Mouse (Mus musculus): ENCODE measurements around the gene Rnf41. TPM values are rescaled to one million over a fixed set of nuclear protein-coding genes. Genes with fewer than 3 reads are reported as not detected.

Rnf41 gene
- polyA plus RNA-seq, 1 experiment from 2014 or later, result 34.9 TPM

GRCm38 (mm10) chr10:128451014-128451413 lies 39.6 kb downstream of the Rnf41 start:
- ATAC-seq (replicated peaks; ENCODE audit: low FRiP score, low read depth), result no peak
- TF ChIP-seq CTCF (IDR thresholded peaks at IDR 0.05; ENCODE audit: low read depth), result no peak
- H3K36me3 ChIP-seq (ENCODE audit: insufficient read depth, low read length), result no peaks in the 10 kb centered on the region

GRCm38 (mm10) chr10:128454471-128454870 lies 43.0 kb downstream of the Rnf41 start:
- WGBS, result 62% methylated on average over 3 of the region's 3 CpGs
- H3K27ac ChIP-seq, result no peak overlapping the region
- no peaks in the 10 kb centered on the region for H3K36me3 ChIP-seq (ENCODE audit: insufficient read depth, low read length)
- H3K4me3 ChIP-seq (replicated peaks; ENCODE audit: low read depth, low read length), result no peak overlapping the region
- no peaks in the 10 kb centered on the region for H3K27me3 ChIP-seq (ENCODE audit: insufficient read depth, low read length)
- no peaks in the 10 kb centered on the region for H3K4me1 ChIP-seq (replicated peaks; ENCODE audit: insufficient read depth, low read length)
- ATAC-seq (replicated peaks; ENCODE audit: low FRiP score, low read depth) (no peak), DNase-seq (ENCODE audit: low spot score) (no peak)
- no peaks in the 10 kb centered on the region for H3K9me3 ChIP-seq (replicated peaks; ENCODE audit: low read length)
- no peak overlapping the region for H3K4me2 ChIP-seq (ENCODE audit: low read length)
- no peak overlapping the region for H3K9ac ChIP-seq (ENCODE audit: low read depth, low read length)
- TF ChIP-seq CTCF (IDR thresholded peaks at IDR 0.05; ENCODE audit: low read depth), result no peak

More at GRCm38 (mm10) chr10:128451014-128451413, 39.6 kb downstream of the Rnf41 start:
- DNase-seq (ENCODE audit: low spot score), result no peak
- Histone ChIP-seq H3K27ac (no peak overlapping the region), H3K27me3 (ENCODE audit: insufficient read depth, low read length) (no peaks in the 10 kb centered on the region), H3K4me1 (replicated peaks; ENCODE audit: insufficient read depth, low read length) (no peaks in the 10 kb centered on the region), H3K4me3 (replicated peaks; ENCODE audit: low read depth, low read length) (no peak overlapping the region), H3K9me3 (replicated peaks; ENCODE audit: low read length) (no peaks in the 10 kb centered on the region), H3K9ac (ENCODE audit: low read depth, low read length) (no peak overlapping the region), H3K4me2 (ENCODE audit: low read length) (no peak overlapping the region)
- 82% methylated on average over 6 of the region's 6 CpGs for WGBS

GRCm38 (mm10) chr10:128455280-128455679 lies 43.8 kb downstream of the Rnf41 start:
- ATAC-seq (replicated peaks; ENCODE audit: low FRiP score, low read depth) (no peak; the same call in 1 of the 2 replicates), DNase-seq (ENCODE audit: low spot score) (peak; percentile 92)
- H3K9ac ChIP-seq (ENCODE audit: low read depth, low read length), result no peak overlapping the region
- peaks cover 2% of the 10 kb centered on the region; the same call in 1 of the 2 replicates for H3K4me1 ChIP-seq (replicated peaks; ENCODE audit: insufficient read depth, low read length)
- no peak overlapping the region for H3K4me3 ChIP-seq (replicated peaks; ENCODE audit: low read depth, low read length)
- TF ChIP-seq CTCF (IDR thresholded peaks at IDR 0.05; ENCODE audit: low read depth), result peak; percentile 85
- no peaks in the 10 kb centered on the region for H3K9me3 ChIP-seq (replicated peaks; ENCODE audit: low read length)
- H3K27ac ChIP-seq, result no peak overlapping the region
- no peaks in the 10 kb centered on the region for H3K27me3 ChIP-seq (ENCODE audit: insufficient read depth, low read length)
- no peaks in the 10 kb centered on the region for H3K36me3 ChIP-seq (ENCODE audit: insufficient read depth, low read length)
- 2% methylated on average over 6 of the region's 6 CpGs for WGBS
- no peak overlapping the region for H3K4me2 ChIP-seq (ENCODE audit: low read length)

GRCm38 (mm10) chr10:128457676-128458075 lies 46.2 kb downstream of the Rnf41 start:
- H3K4me3 ChIP-seq (replicated peaks; ENCODE audit: low read depth, low read length), result no peak overlapping the region
- 77% methylated on average over 6 of the region's 6 CpGs for WGBS
- H3K9me3 ChIP-seq (replicated peaks; ENCODE audit: low read length), result no peaks in the 10 kb centered on the region
- H3K36me3 ChIP-seq (ENCODE audit: insufficient read depth, low read length), result 0 out of 2 replicates have a peak, but pooled peaks cover 7% of the 10 kb centered on the region
- H3K27me3 ChIP-seq (ENCODE audit: insufficient read depth, low read length), result no peaks in the 10 kb centered on the region
- peak overlapping the region; percentile 72; the same call in 1 of the 2 replicates for H3K4me2 ChIP-seq (ENCODE audit: low read length)
- DNase-seq (ENCODE audit: low spot score) (no peak), ATAC-seq (replicated peaks; ENCODE audit: low FRiP score, low read depth) (no peak)
- no peak overlapping the region for H3K9ac ChIP-seq (ENCODE audit: low read depth, low read length)
- TF ChIP-seq CTCF (IDR thresholded peaks at IDR 0.05; ENCODE audit: low read depth), result no peak
- H3K27ac ChIP-seq, result no peak overlapping the region
- peaks cover 11% of the 10 kb centered on the region for H3K4me1 ChIP-seq (replicated peaks; ENCODE audit: insufficient read depth, low read length)

- peak; percentile 77 for DNase-seq (ENCODE audit: low spot score)
- Histone ChIP-seq H3K4me3 (replicated peaks; ENCODE audit: low read depth, low read length) (peak overlapping the region; percentile 93), H3K4me1 (replicated peaks; ENCODE audit: insufficient read depth, low read length) (peaks cover 11% of the 10 kb centered on the region), H3K9me3 (replicated peaks; ENCODE audit: low read length) (no peaks in the 10 kb centered on the region), H3K9ac (ENCODE audit: low read depth, low read length) (peak overlapping the region; percentile 96), H3K4me2 (ENCODE audit: low read length) (peak overlapping the region; percentile 72), H3K27me3 (ENCODE audit: insufficient read depth, low read length) (no peaks in the 10 kb centered on the region), H3K27ac (peak overlapping the region; percentile 94), H3K36me3 (ENCODE audit: insufficient read depth, low read length) (peaks cover 10% of the 10 kb centered on the region)
- WGBS, result under 1% methylated on average over 29 of the region's 29 CpGs
- TF ChIP-seq CTCF (IDR thresholded peaks at IDR 0.05; ENCODE audit: low read depth), result no peak
- peak; percentile 74 for ATAC-seq (replicated peaks; ENCODE audit: low FRiP score, low read depth)
These were observed 46.9 kb downstream of the Rnf41 start for GRCm38 (mm10) chr10:128458348-128458718.

GRCm38 (mm10) chr10:128458719-128459408 lies 47.4 kb downstream of the Rnf41 start, which contains the start of gene Smarcc2:
Gene Smarcc2, plus strand, starts transcription at chr10:128459248.
- peak; percentile 49 for TF ChIP-seq CTCF (IDR thresholded peaks at IDR 0.05; ENCODE audit: low read depth)
- peaks cover 14% of the 10 kb centered on the region for H3K36me3 ChIP-seq (ENCODE audit: insufficient read depth, low read length)
- no peaks in the 10 kb centered on the region for H3K9me3 ChIP-seq (replicated peaks; ENCODE audit: low read length)
- H3K4me1 ChIP-seq (replicated peaks; ENCODE audit: insufficient read depth, low read length), result peaks cover 11% of the 10 kb centered on the region
- ATAC-seq (replicated peaks; ENCODE audit: low FRiP score, low read depth), result peak; percentile 80
- peak within 1 kb of the TSS; percentile 96 for H3K9ac ChIP-seq (ENCODE audit: low read depth, low read length)
- peak; percentile 89 for DNase-seq (ENCODE audit: low spot score)
- peak within 1 kb of the TSS; percentile 72 for H3K4me2 ChIP-seq (ENCODE audit: low read length)
- WGBS, result under 1% methylated on average over 46 of the region's 86 CpGs
- no peaks in the 10 kb centered on the region for H3K27me3 ChIP-seq (ENCODE audit: insufficient read depth, low read length)
- H3K27ac ChIP-seq, result peak within 1 kb of the TSS; percentile 94
- peak within 1 kb of the TSS; percentile 93 for H3K4me3 ChIP-seq (replicated peaks; ENCODE audit: low read depth, low read length)
